Mouse (Mus musculus) frontal cortex, adult 2 months (tissue): ENCODE measurements around the gene Svop. TPM values are rescaled to one million over a fixed set of nuclear protein-coding genes. Genes with fewer than 3 reads are reported as not detected.

ENCODE experiments used
- DNase-seq, 2 experiments: peaks; one replicate each; pipeline ENCODE4 v3.0.0; 2022; ENCODE audit warnings: low spot score in 1 of 2; ENCODE audit errors: extremely low spot score in 1 of 2
- polyA plus RNA-seq: library from polyadenylated mRNA; depleted of rRNA; stranded (reverse); fragments of >200 nt; gene quantifications from 2 replicates; pipeline ENCODE4 v1.2.3, GENCODE M21; 2012

Svop gene
- polyA plus RNA-seq, 1 experiment = 113 TPM

- no peak for DNase-seq
Observed at GRCm38 (mm10) chr5:114113334-114113733, 22.0 kb upstream of the Svop start.

GRCm38 (mm10) chr5:114106391-114106935, 15.1 kb upstream of the Svop start:
- DNase-seq = no peak

- no peak for DNase-seq
Observed at GRCm38 (mm10) chr5:114102807-114103206, 11.4 kb upstream of the Svop start.

- DNase-seq = no peak
Observed at GRCm38 (mm10) chr5:114101873-114102272, 10.5 kb upstream of the Svop start.

GRCm38 (mm10) chr5:114100390-114101099, 9.2 kb upstream of the Svop start:
- no peak for DNase-seq

GRCm38 (mm10) chr5:114099709-114100389, 8.5 kb upstream of the Svop start:
- peak; percentile 87 to 97 for DNase-seq

GRCm38 (mm10) chr5:114090421-114091013, 853 bp downstream of the Svop start:
- no peak for DNase-seq

- peak; percentile 51 to 62 for DNase-seq
Observed at GRCm38 (mm10) chr5:114087875-114088480, 3.4 kb downstream of the Svop start.

- no peak for DNase-seq
Observed at GRCm38 (mm10) chr5:114085501-114085900, 5.9 kb downstream of the Svop start.

GRCm38 (mm10) chr5:114077009-114077408, 14.4 kb downstream of the Svop start:
- no peak for DNase-seq

GRCm38 (mm10) chr5:114072262-114072661, 19.1 kb downstream of the Svop start:
- DNase-seq = no peak

GRCm38 (mm10) chr5:114070858-114071257, 20.5 kb downstream of the Svop start:
- DNase-seq = no peak

- DNase-seq = no peak
Observed at GRCm38 (mm10) chr5:114067982-114068381, 23.4 kb downstream of the Svop start.

- no peak for DNase-seq
Observed at GRCm38 (mm10) chr5:114067543-114067942, 23.8 kb downstream of the Svop start.

GRCm38 (mm10) chr5:114066601-114067000, 24.8 kb downstream of the Svop start:
- DNase-seq = no peak

- DNase-seq = no peak
Observed at GRCm38 (mm10) chr5:114065161-114065560, 26.2 kb downstream of the Svop start, which contains the start of gene Usp30. Usp30 (plus strand) TSS chr5:114065461.

GRCm38 (mm10) chr5:114063958-114064357, 27.4 kb downstream of the Svop start:
- DNase-seq = no peak

- DNase-seq = no peak
Observed at GRCm38 (mm10) chr5:114061675-114062074, 29.7 kb downstream of the Svop start.

- peak in 1 of 2 experiments; percentile 27 for DNase-seq
Observed at GRCm38 (mm10) chr5:114057129-114057731, 34.1 kb downstream of the Svop start.

GRCm38 (mm10) chr5:114052246-114052761, 39.1 kb downstream of the Svop start:
- DNase-seq = peak in 1 of 2 experiments; percentile 57
